Mouse (Mus musculus): ENCODE measurements at regions not wholly inside any gene's neighbourhood (a gene's known extent, or its start where the extent isn't known, plus 50 kb on each side); places are given as distances from the start of the nearest gene placed in this dataset.

GRCm38 (mm10) chr1:61461435-61461834, 177.2 kb upstream of the Pard3b start:
- DNase-seq, result no peak

- no peak for DNase-seq
Measured at GRCm38 (mm10) chr1:61470617-61471214, 167.9 kb upstream of the Pard3b start.

- DNase-seq, result no peak
Measured at GRCm38 (mm10) chr1:61471779-61472578, 166.6 kb upstream of the Pard3b start.

GRCm38 (mm10) chr1:61472579-61473242, 165.9 kb upstream of the Pard3b start:
- no peak for DNase-seq

DNA sequence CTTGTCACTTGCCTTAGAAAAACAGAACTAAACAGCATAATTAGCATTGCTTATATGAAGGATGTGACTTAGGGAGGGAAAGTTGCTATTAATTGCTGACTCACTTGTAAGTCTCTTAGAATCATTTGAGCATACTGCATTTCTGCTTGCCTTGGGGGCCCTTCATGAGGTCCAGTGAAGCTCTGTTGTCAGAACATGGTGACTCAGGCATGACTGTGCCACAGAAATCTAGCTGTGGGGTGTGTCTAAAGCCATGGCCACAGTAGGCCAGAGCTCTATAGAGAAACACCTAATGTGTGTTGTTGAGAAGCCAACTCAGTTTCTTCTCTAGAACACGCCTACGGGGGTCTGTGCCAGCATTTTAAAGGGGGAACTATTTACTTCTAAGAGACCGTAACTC, 153.2 kb upstream of the Pard3b start:
- no peak for DNase-seq

- DNase-seq, result no peak
Measured at GRCm38 (mm10) chr1:61524886-61525285, 113.7 kb upstream of the Pard3b start.

DNA sequence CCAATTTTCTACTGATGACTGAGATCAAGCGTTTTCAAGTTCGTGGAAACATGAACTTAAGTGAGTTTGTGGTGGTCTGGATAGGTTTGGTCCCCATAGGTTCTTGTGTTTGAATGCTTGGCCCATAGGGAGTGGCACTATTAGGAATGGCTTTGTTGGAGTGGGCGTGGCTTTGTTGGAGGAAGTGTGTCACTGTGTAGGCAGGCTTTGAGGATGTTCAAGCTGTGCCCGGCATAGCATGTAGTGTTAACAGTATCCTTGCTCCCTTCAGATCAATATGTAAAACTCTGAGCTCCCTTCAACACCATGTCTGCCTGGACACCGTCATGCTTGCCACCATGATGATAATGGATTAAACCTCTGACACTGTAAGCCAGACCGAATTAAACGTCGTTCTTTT, 112.7 kb upstream of the Pard3b start:
- no peak for DNase-seq

GRCm38 (mm10) chr1:61528757-61529156, 109.9 kb upstream of the Pard3b start:
- no peak for DNase-seq

GRCm38 (mm10) chr1:61530166-61530565, 108.5 kb upstream of the Pard3b start:
- peak; percentile 62 for DNase-seq

GRCm38 (mm10) chr1:61531487-61531886, 107.1 kb upstream of the Pard3b start:
- DNase-seq, result peak; percentile 49

- no peak for DNase-seq
Measured at GRCm38 (mm10) chr1:61540081-61540480, 98.5 kb upstream of the Pard3b start.

GRCm38 (mm10) chr1:61541166-61541565, 97.5 kb upstream of the Pard3b start:
- no peak for DNase-seq

DNA sequence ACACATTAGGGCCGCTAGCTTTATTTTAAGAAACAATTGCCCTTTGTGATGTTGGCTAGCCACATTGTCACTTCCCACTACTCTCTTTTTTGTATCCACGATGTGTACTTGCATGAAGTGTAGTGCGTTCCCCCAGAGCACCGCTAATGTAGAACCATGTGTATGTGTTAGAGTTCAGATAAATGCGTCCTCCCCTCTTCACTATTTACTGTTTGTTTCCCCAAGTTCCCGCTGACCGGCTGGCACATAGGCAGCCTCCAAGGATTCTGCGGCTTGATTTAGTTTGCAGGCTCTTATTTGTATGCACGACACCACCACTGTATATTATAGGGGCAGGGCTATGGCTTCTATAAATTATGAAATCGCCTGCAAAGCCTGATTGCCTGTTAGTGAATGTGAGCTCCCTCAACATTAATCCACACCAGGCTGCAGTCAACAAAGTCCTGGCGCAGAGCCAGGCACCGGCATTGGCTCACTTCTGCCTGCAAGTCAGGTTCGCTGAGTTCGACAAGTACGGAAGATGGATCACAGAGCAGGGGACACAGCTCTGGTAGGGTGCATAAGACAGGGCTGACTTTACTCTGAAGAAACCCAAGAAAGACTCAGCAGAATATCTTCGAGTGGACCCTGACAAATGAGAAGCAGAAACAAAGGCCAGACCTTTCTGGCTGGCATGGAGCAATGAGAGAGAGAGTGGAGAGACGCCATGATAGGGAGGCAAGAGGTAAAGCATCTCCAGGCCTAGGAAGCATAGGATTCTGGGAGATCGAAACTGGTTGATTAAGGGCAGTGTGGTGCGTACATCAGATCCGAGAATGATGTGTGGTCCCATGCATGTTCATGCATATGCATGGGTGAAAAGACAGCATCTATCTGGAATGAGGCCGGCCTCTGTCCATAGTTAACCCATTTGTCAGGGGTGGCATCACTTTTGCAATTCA, 85.8 kb upstream of the Pard3b start:
- peak; percentile 16 for DNase-seq

DNA sequence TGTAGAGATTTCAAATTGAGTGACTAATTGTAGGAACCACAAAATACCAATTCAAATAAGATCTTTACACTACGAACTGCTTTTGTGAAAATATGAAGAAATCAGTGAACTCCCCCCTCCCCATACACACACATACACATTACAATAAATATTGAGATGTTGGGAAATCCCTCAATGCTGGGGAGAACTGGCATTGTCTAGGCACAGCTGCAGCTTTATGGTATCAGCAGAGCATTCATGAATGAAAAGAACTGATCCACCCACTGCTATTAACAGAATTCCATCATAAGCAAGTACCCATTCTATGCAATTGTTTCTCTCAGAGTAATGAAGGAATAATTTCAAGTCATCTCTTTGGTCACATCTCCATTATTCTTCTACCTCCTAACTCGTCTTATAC, 79.1 kb upstream of the Pard3b start:
- DNase-seq, result no peak

DNA sequence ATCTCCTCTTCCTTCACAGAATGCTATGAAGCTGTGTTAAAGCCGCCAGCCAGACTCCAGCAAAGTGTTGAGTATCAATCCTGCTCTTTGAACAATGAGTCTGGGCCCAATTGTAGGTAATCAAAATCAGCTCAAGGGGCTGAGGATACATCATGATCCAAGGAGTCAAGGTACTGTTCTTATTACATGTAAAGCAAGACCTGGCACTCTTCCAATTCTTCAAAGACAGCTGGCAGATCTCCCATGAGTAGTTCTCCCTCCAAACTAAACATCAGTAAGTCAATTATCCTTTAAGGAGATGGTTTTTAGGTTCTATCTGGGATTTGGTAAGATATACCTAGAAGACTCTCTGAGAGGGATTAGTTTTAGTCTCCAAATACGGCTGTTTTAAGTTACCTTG, 76.5 kb upstream of the Pard3b start:
- DNase-seq, result no peak

- DNase-seq, result no peak
Measured at GRCm38 (mm10) chr1:61565471-61565870, 73.2 kb upstream of the Pard3b start.

DNA sequence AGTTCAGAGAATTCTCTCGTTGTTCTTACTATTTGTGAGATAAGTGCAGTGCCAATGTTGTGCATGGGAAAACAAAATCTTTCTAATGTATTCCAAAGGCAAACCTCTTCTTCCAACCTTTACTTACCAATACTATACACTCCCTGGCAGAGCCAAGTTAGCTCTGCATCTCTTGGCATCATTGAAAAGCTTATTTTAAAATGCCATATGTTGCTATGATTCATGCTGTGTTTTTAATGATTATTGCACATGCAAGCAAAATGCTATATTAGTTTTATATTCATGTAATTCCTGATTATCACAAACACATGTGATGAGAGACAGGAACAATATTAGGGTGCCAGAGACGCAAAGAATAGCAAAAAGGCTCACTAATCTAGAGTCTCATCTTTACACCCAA, 64.3 kb upstream of the Pard3b start:
- no peak for DNase-seq

DNA sequence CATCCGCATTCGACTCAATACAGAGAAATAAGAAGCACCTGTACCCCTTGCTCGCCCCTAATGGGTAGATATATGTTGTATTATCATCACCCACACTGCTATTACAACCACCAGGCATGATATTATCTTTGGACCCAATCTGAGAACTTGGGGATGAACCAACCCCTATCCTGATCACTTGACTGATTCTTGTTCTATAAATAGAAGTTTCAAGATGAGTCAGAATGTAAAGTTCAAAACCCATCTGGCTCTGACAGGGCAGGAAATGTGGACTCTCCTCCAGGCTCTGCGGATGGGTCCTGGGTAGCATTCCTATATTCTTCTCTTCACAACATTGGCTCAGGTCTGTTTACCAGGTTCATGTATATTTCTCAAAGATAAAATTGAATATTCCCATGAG, 61.9 kb upstream of the Pard3b start:
- no peak for DNase-seq

DNA sequence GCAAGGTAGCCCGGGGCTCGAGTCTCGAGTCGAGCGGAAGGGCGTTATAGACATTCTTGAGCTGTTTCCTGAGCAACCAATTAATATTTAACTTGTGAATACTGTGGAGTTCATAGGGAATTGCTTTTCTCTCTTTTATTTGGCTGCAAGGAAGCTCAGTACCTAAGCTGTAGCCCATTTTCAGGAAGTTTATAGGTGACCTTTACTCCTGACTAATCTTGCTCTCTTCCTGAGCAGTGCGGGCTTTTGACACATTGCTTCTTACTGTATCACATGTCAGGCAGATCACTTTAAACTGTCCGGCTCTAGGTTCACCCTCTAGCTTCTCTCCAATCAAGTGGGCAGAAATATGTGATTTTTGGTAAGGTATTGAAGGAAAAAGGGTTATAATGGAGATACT, 51.4 kb upstream of the Pard3b start:
- DNase-seq, result no peak
